Mouse (Mus musculus): ENCODE results near the gene Pex10. TPM values are rescaled to one million over a fixed set of nuclear protein-coding genes. Genes with fewer than 3 reads are reported as not detected.

The Pex10 gene
- polyA plus RNA-seq, 2 experiments, result 1.7 to 6.8 TPM

GRCm38 (mm10) chr4:155019336-155019847 lies 47.4 kb upstream of the Pex10 start:
- TF ChIP-seq EP300 (IDR thresholded peaks at IDR 0.05; ENCODE audit: low read depth) (no peak), CTCF (IDR thresholded peaks at IDR 0.05; ENCODE audit: low read depth) (no peak)
- Histone ChIP-seq H3K27me3 (ENCODE audit: control insufficient read depth, insufficient read depth, low read length) (no peaks in the 10 kb centered on the region), H3K4me3 (ENCODE audit: insufficient read depth in 1 of 2, low read depth in 2 of 2, low read length in 2 of 2) (no peak overlapping the region), H3K27ac (no peak overlapping the region), H3K4me1 (replicated peaks; ENCODE audit: control insufficient read depth in 2 of 2, insufficient read depth in 2 of 2, low read length in 1 of 2) (no peaks in the 10 kb centered on the region), H3K4me2 (ENCODE audit: low read depth) (no peak overlapping the region), H3K9ac (replicated peaks) (no peak overlapping the region), H3K36me3 (replicated peaks; ENCODE audit: control insufficient read depth, insufficient read depth, low read depth) (no peaks in the 10 kb centered on the region), H3K9me3 (ENCODE audit: control insufficient read depth, low read length) (no peaks in the 10 kb centered on the region)
- 2% methylated on average over 10 of the region's 10 CpGs for WGBS (ENCODE audit: insufficient replicate concordance)
- ATAC-seq (ENCODE audit: insufficient read depth), result no peak
- no peak for DNase-seq (ENCODE audit: low read depth in 3 of 3, low spot score in 3 of 3)

GRCm38 (mm10) chr4:155020141-155020540 lies 46.7 kb upstream of the Pex10 start:
- Histone ChIP-seq H3K9ac (replicated peaks) (no peak overlapping the region), H3K4me2 (ENCODE audit: low read depth) (no peak overlapping the region), H3K36me3 (replicated peaks; ENCODE audit: control insufficient read depth, insufficient read depth, low read depth) (no peaks in the 10 kb centered on the region), H3K27ac (no peak overlapping the region), H3K4me3 (ENCODE audit: insufficient read depth in 1 of 2, low read depth in 2 of 2, low read length in 2 of 2) (no peak overlapping the region), H3K4me1 (replicated peaks; ENCODE audit: control insufficient read depth in 2 of 2, insufficient read depth in 2 of 2, low read length in 1 of 2) (no peaks in the 10 kb centered on the region), H3K27me3 (ENCODE audit: control insufficient read depth, insufficient read depth, low read length) (no peaks in the 10 kb centered on the region), H3K9me3 (ENCODE audit: control insufficient read depth, low read length) (no peaks in the 10 kb centered on the region)
- no peak for DNase-seq (ENCODE audit: low read depth in 3 of 3, low spot score in 3 of 3)
- no peak for ATAC-seq (ENCODE audit: insufficient read depth)
- no peak for TF ChIP-seq CTCF (IDR thresholded peaks at IDR 0.05; ENCODE audit: low read depth)
- TF ChIP-seq EP300 (IDR thresholded peaks at IDR 0.05; ENCODE audit: low read depth), result no peak
- WGBS (ENCODE audit: insufficient replicate concordance), result 57% methylated on average over 1 of the region's 1 CpGs

- no peaks in the 10 kb centered on the region for H3K36me3 ChIP-seq (replicated peaks; ENCODE audit: control insufficient read depth, insufficient read depth, low read depth)
- H3K27ac ChIP-seq, result no peak overlapping the region
- H3K9me3 ChIP-seq (ENCODE audit: control insufficient read depth, low read length), result no peaks in the 10 kb centered on the region
- no peaks in the 10 kb centered on the region for H3K27me3 ChIP-seq (ENCODE audit: control insufficient read depth, insufficient read depth, low read length)
- H3K4me3 ChIP-seq (ENCODE audit: insufficient read depth in 1 of 2, low read depth in 2 of 2, low read length in 2 of 2), result no peak overlapping the region
- DNase-seq (ENCODE audit: low read depth in 3 of 3, low spot score in 3 of 3) (no peak), ATAC-seq (ENCODE audit: insufficient read depth) (no peak)
- TF ChIP-seq EP300 (IDR thresholded peaks at IDR 0.05; ENCODE audit: low read depth) (no peak), CTCF (IDR thresholded peaks at IDR 0.05; ENCODE audit: low read depth) (no peak)
- 58% methylated on average over 9 of the region's 9 CpGs for WGBS (ENCODE audit: insufficient replicate concordance)
- H3K9ac ChIP-seq (replicated peaks), result no peak overlapping the region
- H3K4me1 ChIP-seq (replicated peaks; ENCODE audit: control insufficient read depth in 2 of 2, insufficient read depth in 2 of 2, low read length in 1 of 2), result no peaks in the 10 kb centered on the region
- no peak overlapping the region for H3K4me2 ChIP-seq (ENCODE audit: low read depth)
These were observed 46.0 kb upstream of the Pex10 start for GRCm38 (mm10) chr4:155020813-155021212.

GRCm38 (mm10) chr4:155022228-155022855 lies 44.5 kb upstream of the Pex10 start:
- no peaks in the 10 kb centered on the region for H3K27me3 ChIP-seq (ENCODE audit: control insufficient read depth, insufficient read depth, low read length)
- no peaks in the 10 kb centered on the region for H3K4me1 ChIP-seq (replicated peaks; ENCODE audit: control insufficient read depth in 2 of 2, insufficient read depth in 2 of 2, low read length in 1 of 2)
- H3K9ac ChIP-seq (replicated peaks), result no peak overlapping the region
- H3K36me3 ChIP-seq (replicated peaks; ENCODE audit: control insufficient read depth, insufficient read depth, low read depth), result no peaks in the 10 kb centered on the region
- no peak overlapping the region for H3K4me3 ChIP-seq (ENCODE audit: insufficient read depth in 1 of 2, low read depth in 2 of 2, low read length in 2 of 2)
- H3K9me3 ChIP-seq (ENCODE audit: control insufficient read depth, low read length), result no peaks in the 10 kb centered on the region
- no peak overlapping the region for H3K4me2 ChIP-seq (ENCODE audit: low read depth)
- no peak for DNase-seq (ENCODE audit: low read depth in 3 of 3, low spot score in 3 of 3)
- ATAC-seq (ENCODE audit: insufficient read depth), result no peak
- TF ChIP-seq EP300 (IDR thresholded peaks at IDR 0.05; ENCODE audit: low read depth) (no peak), CTCF (IDR thresholded peaks at IDR 0.05; ENCODE audit: low read depth) (no peak)
- 41% methylated on average over 6 of the region's 7 CpGs for WGBS (ENCODE audit: insufficient replicate concordance)
- H3K27ac ChIP-seq, result no peak overlapping the region

- TF ChIP-seq CTCF (IDR thresholded peaks at IDR 0.05; ENCODE audit: low read depth), result no peak
- no peak for TF ChIP-seq EP300 (IDR thresholded peaks at IDR 0.05; ENCODE audit: low read depth)
These were observed 42.4 kb upstream of the Pex10 start for GRCm38 (mm10) chr4:155024170-155025010.

More at GRCm38 (mm10) chr4:155024170-155025010, 42.4 kb upstream of the Pex10 start:
- DNase-seq (ENCODE audit: low read depth in 3 of 3, low spot score in 3 of 3), result no peak
- Histone ChIP-seq H3K27me3 (ENCODE audit: control insufficient read depth, insufficient read depth, low read length) (no peaks in the 10 kb centered on the region), H3K9me3 (ENCODE audit: control insufficient read depth, low read length) (no peaks in the 10 kb centered on the region), H3K4me1 (replicated peaks; ENCODE audit: control insufficient read depth in 2 of 2, insufficient read depth in 2 of 2, low read length in 1 of 2) (no peaks in the 10 kb centered on the region), H3K9ac (replicated peaks) (no peak overlapping the region), H3K27ac (no peak overlapping the region), H3K4me3 (ENCODE audit: insufficient read depth in 1 of 2, low read depth in 2 of 2, low read length in 2 of 2) (no peak overlapping the region), H3K36me3 (replicated peaks; ENCODE audit: control insufficient read depth, insufficient read depth, low read depth) (no peaks in the 10 kb centered on the region), H3K4me2 (ENCODE audit: low read depth) (no peak overlapping the region)
- no peak for ATAC-seq (ENCODE audit: insufficient read depth)
- 71% methylated on average over 11 of the region's 11 CpGs for WGBS (ENCODE audit: insufficient replicate concordance)
